Mouse (Mus musculus) embryonic facial prominence, embryonic 15.5 days (tissue): ENCODE measurements around the gene Gfra1. TPM values are rescaled to one million over a fixed set of nuclear protein-coding genes. Genes with fewer than 3 reads are reported as not detected.

Experiments used
- ATAC-seq: fragments of 200-750 bp; cut with Nextera tagmentation; 2 replicates; pipeline ENCODE4 v1.8.0; 2017; ENCODE audit warnings: low read depth, moderate TSS enrichment; ENCODE audit not compliant: insufficient number of reproducible peaks, low FRiP score, low TSS enrichment
- H3K27ac ChIP-seq: fragments of 300-500 bp; sonication (generic); replicated peaks from 2 replicates; pipeline ENCODE4 v1.5.1; 2015; ENCODE audit warnings: mild to moderate bottlenecking, inconsistent platforms
- H3K27me3 ChIP-seq: fragments of 300-500 bp; sonication (generic); 2 replicates; pipeline ENCODE4 v1.6.1; 2015; ENCODE audit warnings: inconsistent platforms
- H3K36me3 ChIP-seq: fragments of 300-500 bp; sonication (generic); 2 replicates; pipeline ENCODE4 v1.6.1; 2015; ENCODE audit warnings: mild to moderate bottlenecking, inconsistent platforms
- H3K4me1 ChIP-seq: fragments of 300-500 bp; sonication (generic); 2 replicates; pipeline ENCODE4 v1.6.1; 2015; ENCODE audit warnings: inconsistent platforms
- H3K4me2 ChIP-seq: fragments of 300-500 bp; sonication (generic); replicated peaks from 2 replicates; pipeline ENCODE4 v1.6.1; 2015; ENCODE audit warnings: mild to moderate bottlenecking, inconsistent platforms
- H3K4me3 ChIP-seq: fragments of 300-500 bp; sonication (generic); replicated peaks from 2 replicates; pipeline ENCODE4 v1.5.1; 2015; ENCODE audit warnings: mild to moderate bottlenecking, inconsistent platforms
- H3K9ac ChIP-seq: fragments of 300-500 bp; sonication (generic); 2 replicates; pipeline ENCODE4 v1.6.1; 2015; ENCODE audit warnings: inconsistent platforms
- H3K9me3 ChIP-seq: fragments of 300-500 bp; sonication (generic); replicated peaks from 2 replicates; pipeline ENCODE4 v1.6.1; 2016; ENCODE audit warnings: inconsistent platforms
- WGBS: fragments of 180-500 bp; shearing (Covaris S2); methylation state at CpG from one replicate; pipeline ENCODE4 v1.1.7; 2015; 5-methylcytosine and 5-hydroxymethylcytosine counted together
- polyA plus RNA-seq: library from polyadenylated mRNA; unstranded; fragments of >200 nt; fragmentation: Nextera tagmentation; extraction: Ambion mirVana; gene quantifications from 2 replicates; pipeline ENCODE4 v1.2.1, GENCODE M21; 2015

Gene Gfra1
- polyA plus RNA-seq, 1 experiment from 2014 or later = 55.4 TPM

GRCm38 (mm10) chr19:58358063-58358462 lies 97.6 kb downstream of the Gfra1 start:
- Histone ChIP-seq H3K4me2 (no peak overlapping the region), H3K36me3 (no peaks in the 10 kb centered on the region), H3K9ac (no peak overlapping the region), H3K27ac (no peak overlapping the region), H3K9me3 (no peaks in the 10 kb centered on the region), H3K27me3 (no peaks in the 10 kb centered on the region), H3K4me1 (no peaks in the 10 kb centered on the region), H3K4me3 (no peak overlapping the region)
- WGBS = 77% methylated on average over 13 of the region's 13 CpGs
- no peak for ATAC-seq

- no peaks in the 10 kb centered on the region for H3K9me3 ChIP-seq
- no peak overlapping the region for H3K9ac ChIP-seq
- H3K27me3 ChIP-seq = no peaks in the 10 kb centered on the region
- no peak overlapping the region for H3K4me2 ChIP-seq
- no peak overlapping the region for H3K4me3 ChIP-seq
- no peaks in the 10 kb centered on the region for H3K36me3 ChIP-seq
- no peaks in the 10 kb centered on the region for H3K4me1 ChIP-seq
- WGBS = 41% methylated on average over 2 of the region's 2 CpGs
- no peak for ATAC-seq
- no peak overlapping the region for H3K27ac ChIP-seq
These were observed 101.8 kb downstream of the Gfra1 start for GRCm38 (mm10) chr19:58353953-58354352.

DNA sequence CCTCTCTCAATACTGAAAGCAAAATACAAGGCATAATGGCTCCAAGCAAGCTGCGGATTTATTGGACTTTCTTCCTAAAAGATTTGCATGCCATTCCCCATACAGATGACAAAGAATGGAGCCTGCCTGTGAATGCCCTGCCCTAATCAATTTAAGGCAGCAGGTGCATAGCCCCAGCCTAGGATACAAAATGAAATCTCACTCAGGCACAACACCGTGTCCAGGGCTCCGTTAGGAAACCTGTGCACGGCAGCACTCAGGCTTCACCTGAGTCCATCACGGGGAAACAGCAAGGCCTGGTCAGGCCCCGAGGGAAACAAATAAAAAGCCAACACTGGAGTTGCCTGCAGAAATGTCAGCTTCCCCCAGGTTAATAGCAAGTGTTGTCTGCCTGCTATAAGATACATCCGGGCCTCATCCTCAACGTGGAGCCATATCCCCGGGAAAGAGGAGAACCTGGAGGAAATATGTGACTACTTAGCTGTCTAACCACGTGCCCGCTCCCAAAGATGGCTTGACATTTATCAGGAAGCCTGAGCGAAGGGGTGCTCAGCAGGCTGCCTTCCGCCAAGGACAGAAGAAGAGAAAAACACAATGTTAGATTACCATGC lies 102.3 kb downstream of the Gfra1 start:
- no peaks in the 10 kb centered on the region for H3K9me3 ChIP-seq
- no peaks in the 10 kb centered on the region for H3K4me1 ChIP-seq
- no peaks in the 10 kb centered on the region for H3K36me3 ChIP-seq
- ATAC-seq = no peak
- no peak overlapping the region for H3K9ac ChIP-seq
- no peak overlapping the region for H3K4me2 ChIP-seq
- H3K4me3 ChIP-seq = no peak overlapping the region
- no peaks in the 10 kb centered on the region for H3K27me3 ChIP-seq
- H3K27ac ChIP-seq = no peak overlapping the region
- 67% methylated on average over 13 of the region's 13 CpGs for WGBS

- H3K27me3 ChIP-seq = no peaks in the 10 kb centered on the region
- H3K27ac ChIP-seq = no peak overlapping the region
- 35% methylated on average over 5 of the region's 5 CpGs for whole genome bisulfite sequencing
- no peak overlapping the region for H3K4me2 ChIP-seq
- H3K4me3 ChIP-seq = no peak overlapping the region
- H3K9ac ChIP-seq = no peak overlapping the region
- ATAC-seq = no peak
- H3K4me1 ChIP-seq = no peaks in the 10 kb centered on the region
- H3K9me3 ChIP-seq = no peaks in the 10 kb centered on the region
- no peaks in the 10 kb centered on the region for H3K36me3 ChIP-seq
These were observed 105.8 kb downstream of the Gfra1 start for GRCm38 (mm10) chr19:58349890-58350408.

DNA sequence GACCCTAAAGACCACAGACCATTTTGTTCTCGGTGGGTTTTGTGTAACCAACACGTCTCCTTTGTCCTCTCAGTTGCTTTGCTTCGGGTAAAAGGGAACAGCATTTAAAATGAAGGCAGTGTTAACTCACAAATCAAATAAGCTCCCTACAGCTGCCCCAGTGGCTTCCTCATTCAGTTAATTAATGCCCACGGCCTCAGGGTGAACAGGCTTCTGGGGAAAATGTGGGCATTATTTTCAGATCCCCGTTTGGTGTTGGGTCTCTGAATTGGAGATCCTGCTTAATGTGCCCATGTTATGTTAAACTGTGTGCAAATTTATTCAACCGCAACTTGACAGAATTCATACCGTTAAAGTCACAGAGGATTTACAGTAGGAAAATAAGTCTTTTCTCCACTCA lies 110.6 kb downstream of the Gfra1 start:
- Histone ChIP-seq H3K4me3 (no peak overlapping the region), H3K36me3 (no peaks in the 10 kb centered on the region), H3K27me3 (no peaks in the 10 kb centered on the region), H3K9ac (no peak overlapping the region), H3K9me3 (no peaks in the 10 kb centered on the region), H3K4me2 (no peak overlapping the region), H3K27ac (no peak overlapping the region), H3K4me1 (no peaks in the 10 kb centered on the region)
- 45% methylated on average over 7 of the region's 7 CpGs for WGBS
- no peak for ATAC-seq

DNA sequence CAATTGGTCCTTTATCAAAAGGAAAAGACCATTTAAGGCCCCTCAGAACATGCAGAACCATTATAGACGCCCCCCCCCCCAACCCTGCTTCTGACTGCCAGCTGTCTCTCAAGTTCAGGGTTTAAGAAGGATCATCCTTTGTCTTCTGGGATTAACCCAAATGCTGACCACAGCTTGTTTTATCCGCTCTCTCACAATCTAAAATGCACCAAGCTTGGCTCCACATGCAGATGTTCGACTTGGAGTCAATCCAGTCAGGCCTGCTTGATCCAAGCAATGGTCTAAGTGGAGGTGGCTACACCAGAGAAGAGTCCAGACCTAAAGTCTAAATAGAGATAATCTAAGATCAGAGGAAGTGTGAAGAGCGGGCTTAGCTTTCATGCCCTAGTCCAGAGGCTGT lies 114.4 kb downstream of the Gfra1 start:
- no peak for ATAC-seq
- 80% methylated on average over 4 of the region's 4 CpGs for WGBS
- H3K9ac ChIP-seq = no peak overlapping the region
- no peak overlapping the region for H3K4me3 ChIP-seq
- no peak overlapping the region for H3K27ac ChIP-seq
- no peak overlapping the region for H3K4me2 ChIP-seq
- H3K9me3 ChIP-seq = no peaks in the 10 kb centered on the region
- no peaks in the 10 kb centered on the region for H3K27me3 ChIP-seq
- H3K4me1 ChIP-seq = no peaks in the 10 kb centered on the region
- no peaks in the 10 kb centered on the region for H3K36me3 ChIP-seq

GRCm38 (mm10) chr19:58340221-58340620 lies 115.5 kb downstream of the Gfra1 start:
- 81% methylated on average over 8 of the region's 8 CpGs for WGBS
- H3K9ac ChIP-seq = no peak overlapping the region
- ATAC-seq = no peak
- H3K4me1 ChIP-seq = no peaks in the 10 kb centered on the region
- H3K27me3 ChIP-seq = no peaks in the 10 kb centered on the region
- no peaks in the 10 kb centered on the region for H3K36me3 ChIP-seq
- no peak overlapping the region for H3K27ac ChIP-seq
- H3K9me3 ChIP-seq = no peaks in the 10 kb centered on the region
- no peak overlapping the region for H3K4me3 ChIP-seq
- H3K4me2 ChIP-seq = no peak overlapping the region

DNA sequence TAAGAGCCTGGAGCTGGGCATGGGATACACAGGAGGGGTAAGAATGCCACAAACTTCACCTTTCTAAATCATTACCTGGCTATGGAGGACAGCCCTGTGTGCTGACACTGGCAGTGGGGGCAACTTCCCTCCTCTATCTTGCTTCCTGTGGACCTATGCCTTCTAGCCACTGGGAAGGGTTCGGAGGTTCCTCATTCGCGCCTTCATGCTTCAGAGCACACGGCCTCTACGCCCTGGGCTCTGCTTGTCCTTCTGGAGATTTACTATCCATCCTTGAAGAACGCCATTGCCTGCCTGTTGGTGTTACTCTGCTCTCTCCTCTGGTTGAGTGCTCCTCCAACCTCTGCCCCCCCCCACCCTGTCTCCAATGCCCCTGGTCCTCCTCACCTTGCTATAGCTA lies 118.9 kb downstream of the Gfra1 start:
- 89% methylated on average over 6 of the region's 6 CpGs for WGBS
- Histone ChIP-seq H3K9me3 (no peaks in the 10 kb centered on the region), H3K4me2 (no peak overlapping the region), H3K27me3 (no peaks in the 10 kb centered on the region), H3K4me3 (no peak overlapping the region), H3K9ac (no peak overlapping the region), H3K27ac (no peak overlapping the region), H3K36me3 (no peaks in the 10 kb centered on the region), H3K4me1 (0 out of 2 replicates have a peak, but pooled peaks cover 4% of the 10 kb centered on the region)
- ATAC-seq = no peak

- H3K9me3 ChIP-seq = no peaks in the 10 kb centered on the region
- H3K9ac ChIP-seq = no peak overlapping the region
- 0 out of 2 replicates have a peak, but pooled peaks cover 4% of the 10 kb centered on the region for H3K4me1 ChIP-seq
- ATAC-seq = no peak
- no peaks in the 10 kb centered on the region for H3K36me3 ChIP-seq
- no peak overlapping the region for H3K4me3 ChIP-seq
- H3K27me3 ChIP-seq = no peaks in the 10 kb centered on the region
- no peak overlapping the region for H3K27ac ChIP-seq
- WGBS = 40% methylated on average over 12 of the region's 12 CpGs
- H3K4me2 ChIP-seq = no peak overlapping the region
These were observed 119.9 kb downstream of the Gfra1 start for GRCm38 (mm10) chr19:58335585-58336530.

- Histone ChIP-seq H3K9me3 (no peaks in the 10 kb centered on the region), H3K27me3 (0 out of 2 replicates have a peak, but pooled peaks cover 5% of the 10 kb centered on the region), H3K4me3 (no peak overlapping the region), H3K4me1 (no peaks in the 10 kb centered on the region), H3K4me2 (no peak overlapping the region), H3K9ac (no peak overlapping the region), H3K36me3 (no peaks in the 10 kb centered on the region), H3K27ac (no peak overlapping the region)
- no peak for ATAC-seq
- WGBS = 41% methylated on average over 5 of the region's 5 CpGs
These were observed 126.4 kb downstream of the Gfra1 start for GRCm38 (mm10) chr19:58329305-58329704.

DNA sequence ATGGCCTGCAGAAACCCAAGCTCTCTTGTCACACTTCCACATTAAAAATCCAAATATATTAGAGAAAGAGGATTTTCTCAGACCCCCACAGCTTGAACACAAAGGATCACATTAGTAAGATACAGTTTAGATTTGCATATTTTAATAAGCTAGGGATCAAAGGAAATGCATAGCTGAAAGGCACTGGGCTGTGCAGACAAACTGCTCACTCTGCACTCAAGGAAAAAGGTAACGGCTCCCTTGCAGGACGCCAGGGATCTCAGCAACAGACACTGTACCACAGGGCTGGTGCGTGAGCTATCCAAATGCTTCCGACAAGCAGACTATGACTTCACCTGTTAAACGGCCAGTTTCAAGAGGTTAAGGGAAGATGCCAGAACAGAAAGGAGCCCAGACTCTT lies 127.7 kb downstream of the Gfra1 start:
- H3K4me1 ChIP-seq = no peaks in the 10 kb centered on the region
- 64% methylated on average over 5 of the region's 5 CpGs for WGBS
- H3K27me3 ChIP-seq = 0 out of 2 replicates have a peak, but pooled peaks cover 5% of the 10 kb centered on the region
- H3K9me3 ChIP-seq = no peaks in the 10 kb centered on the region
- H3K9ac ChIP-seq = no peak overlapping the region
- no peak overlapping the region for H3K4me3 ChIP-seq
- H3K27ac ChIP-seq = no peak overlapping the region
- H3K4me2 ChIP-seq = no peak overlapping the region
- H3K36me3 ChIP-seq = no peaks in the 10 kb centered on the region
- no peak for ATAC-seq
